Mouse (Mus musculus): ENCODE measurements around the gene Tnfrsf13c.

DNA sequence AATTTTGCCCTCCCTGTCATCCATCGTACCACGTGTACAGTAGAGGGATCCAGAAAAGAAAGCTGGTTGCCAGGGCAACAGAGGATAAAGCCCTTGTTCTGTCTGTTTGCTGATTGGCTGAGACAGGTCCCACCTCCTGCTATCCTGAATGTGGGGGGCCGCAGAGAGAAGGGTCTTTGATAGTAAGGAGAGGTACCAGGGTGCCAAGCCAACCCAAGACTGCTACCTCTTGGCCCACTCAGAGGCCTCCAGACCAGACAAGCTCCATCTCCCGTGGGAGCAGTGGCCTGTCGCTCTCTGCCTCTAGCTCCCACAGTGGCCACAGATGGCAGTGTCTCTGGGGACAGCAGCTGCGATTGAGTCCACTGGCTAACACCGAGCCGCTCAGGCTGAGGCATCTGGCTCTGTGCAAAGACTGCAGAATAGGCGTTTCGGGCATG lies 31.8 kb upstream of the Tnfrsf13c start:
- TF ChIP-seq CTCF (IDR thresholded peaks at IDR 0.05; ENCODE audit: low read depth) (peak; percentile 26; the same call in 1 of the 2 replicates), EP300 (IDR thresholded peaks at IDR 0.05; ENCODE audit: low read depth) (no peak)
